Mouse (Mus musculus): ENCODE measurements at regions not wholly inside any gene's neighbourhood (a gene's known extent, or its start where the extent isn't known, plus 50 kb on each side); places are given as distances from the start of the nearest gene placed in this dataset.

GRCm38 (mm10) chr3:102386091-102386490 lies 83.6 kb upstream of the Ngf start:
- DNase-seq (ENCODE audit: low spot score): no peak

- DNase-seq (ENCODE audit: low spot score): no peak
Measured at GRCm38 (mm10) chr3:102384596-102384995, 85.1 kb upstream of the Ngf start.

DNA sequence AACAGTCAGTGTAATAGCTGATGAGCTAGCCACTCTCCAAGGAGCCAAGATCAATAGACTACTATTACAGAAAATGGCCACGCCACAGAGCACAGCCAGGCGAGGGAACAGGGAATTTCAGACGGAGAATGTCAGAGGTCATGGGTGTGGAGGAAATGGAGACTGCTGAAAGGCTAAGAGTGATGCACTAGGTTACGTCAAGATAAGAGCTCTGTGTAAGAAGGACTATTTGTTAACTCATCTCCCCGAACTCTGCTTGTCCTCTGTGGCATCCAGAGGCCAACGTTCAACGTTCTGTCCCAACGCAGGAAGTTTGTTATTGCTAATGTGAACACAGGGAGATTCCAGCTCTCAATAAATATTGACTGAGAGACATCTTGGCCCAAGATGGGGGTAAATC lies 86.0 kb upstream of the Ngf start:
- no peak for DNase-seq (ENCODE audit: low spot score)

- DNase-seq (ENCODE audit: low spot score): no peak
Measured at GRCm38 (mm10) chr3:102381683-102382082, 88.0 kb upstream of the Ngf start.

- DNase-seq (ENCODE audit: low spot score): no peak
Measured at GRCm38 (mm10) chr3:102374381-102375060, 95.2 kb upstream of the Ngf start.

GRCm38 (mm10) chr3:102372205-102372899 lies 97.4 kb upstream of the Ngf start:
- no peak for DNase-seq (ENCODE audit: low spot score)

- no peak for DNase-seq (ENCODE audit: low spot score)
Measured at GRCm38 (mm10) chr3:102366188-102366587, 103.5 kb upstream of the Ngf start.

DNA sequence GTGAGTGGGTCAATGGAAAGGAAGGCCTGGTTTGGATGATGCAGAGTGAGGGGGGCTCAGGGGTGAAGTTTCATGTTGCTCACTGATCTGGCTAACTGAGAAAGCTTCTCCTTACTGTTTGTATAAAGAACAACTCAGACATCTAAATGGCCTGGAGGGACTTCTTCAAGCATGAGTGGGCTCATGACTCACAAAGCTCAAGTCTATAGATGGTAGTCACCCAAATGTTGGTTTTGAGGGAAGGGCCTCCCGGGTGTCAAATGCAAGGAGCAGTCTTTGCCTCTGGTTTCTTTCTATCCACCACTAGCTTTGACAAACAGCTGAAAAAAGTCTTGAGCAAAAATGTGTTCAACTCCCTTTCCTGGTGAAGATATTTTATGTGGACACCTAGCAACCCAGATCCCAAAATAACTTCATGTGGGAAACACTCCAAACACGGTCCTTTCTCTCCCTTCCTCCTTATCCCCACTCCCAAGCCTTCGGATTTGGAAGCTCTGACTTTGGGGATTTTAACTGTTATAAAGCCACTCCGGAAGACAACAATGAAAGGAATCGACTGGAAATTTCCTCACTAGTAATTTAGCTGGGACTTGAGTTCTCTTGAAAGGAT lies 105.3 kb upstream of the Ngf start:
- DNase-seq (ENCODE audit: low spot score): no peak

- no peak for DNase-seq (ENCODE audit: low spot score)
Measured at GRCm38 (mm10) chr3:102360732-102361280, 108.9 kb upstream of the Ngf start.

DNA sequence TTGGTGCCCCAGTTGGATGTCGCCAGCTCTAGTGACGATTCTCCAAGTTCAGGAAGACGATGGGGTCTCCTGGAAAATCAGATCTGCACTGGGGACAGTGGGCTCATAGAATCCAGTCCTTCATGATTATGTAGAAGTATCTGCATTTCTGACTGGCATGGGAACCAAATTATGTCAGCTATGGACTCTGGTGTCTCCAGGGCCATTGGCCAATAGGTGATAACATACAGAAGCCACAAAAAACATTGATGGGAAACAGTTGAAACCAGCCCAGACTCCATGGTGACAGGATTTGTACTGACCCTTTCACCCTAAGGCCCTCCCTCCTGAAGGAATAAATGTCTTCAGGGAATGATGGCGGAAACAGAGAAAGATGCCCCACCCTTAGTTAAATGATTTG lies 110.9 kb upstream of the Ngf start:
- no peak for DNase-seq (ENCODE audit: low spot score)

GRCm38 (mm10) chr3:102357062-102357610 lies 112.6 kb upstream of the Ngf start:
- no peak for DNase-seq (ENCODE audit: low spot score)

GRCm38 (mm10) chr3:102355352-102355751 lies 114.4 kb upstream of the Ngf start:
- no peak for DNase-seq (ENCODE audit: low spot score)

- DNase-seq (ENCODE audit: low spot score): no peak
Measured at GRCm38 (mm10) chr3:102354771-102355170, 114.9 kb upstream of the Ngf start.

- no peak for DNase-seq (ENCODE audit: low spot score)
Measured at GRCm38 (mm10) chr3:102353277-102353900, 116.3 kb upstream of the Ngf start.

DNA sequence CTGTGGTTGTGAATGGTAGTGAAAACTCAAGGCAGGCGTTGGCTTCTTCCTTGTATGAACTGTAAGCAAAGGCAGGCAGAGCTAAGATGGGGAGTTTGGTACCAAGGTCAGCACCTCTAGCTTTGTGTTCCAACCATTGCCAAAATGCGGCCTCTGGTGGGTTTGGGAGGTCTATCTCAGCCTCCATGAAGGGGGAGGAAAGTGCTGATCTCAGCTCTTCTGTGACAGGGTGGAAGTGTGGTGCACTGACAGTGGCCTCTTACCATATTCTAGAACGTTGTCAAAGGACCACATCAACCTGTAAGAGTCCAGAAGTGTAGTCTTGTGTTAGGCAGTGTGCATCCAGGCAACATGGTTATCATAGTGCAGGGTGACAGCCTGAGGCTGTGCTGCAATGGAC lies 123.6 kb upstream of the Ngf start:
- no peak for DNase-seq (ENCODE audit: low spot score)

DNA sequence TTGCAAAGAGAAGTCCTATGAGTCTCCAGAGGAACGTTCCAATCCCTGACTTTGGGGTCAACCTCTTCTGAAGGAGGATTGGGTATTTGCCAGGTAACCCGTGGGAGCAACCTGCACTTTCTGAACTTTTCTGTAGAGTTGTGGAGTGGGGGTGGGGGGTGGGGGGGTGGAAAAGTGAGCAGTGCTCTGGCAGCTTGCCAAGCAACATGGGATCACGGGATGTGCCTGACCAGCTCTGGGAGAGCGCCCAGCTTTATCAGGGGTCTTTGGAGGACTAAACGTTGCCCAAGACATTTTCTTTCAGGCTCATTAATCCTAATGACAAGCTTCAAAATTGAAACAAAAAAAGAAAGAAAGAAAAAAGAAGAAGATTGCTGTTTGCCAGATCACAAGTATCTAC lies 124.4 kb upstream of the Ngf start:
- DNase-seq (ENCODE audit: low spot score): no peak

GRCm38 (mm10) chr3:102340731-102341130 lies 129.0 kb upstream of the Ngf start:
- no peak for DNase-seq (ENCODE audit: low spot score)

DNA sequence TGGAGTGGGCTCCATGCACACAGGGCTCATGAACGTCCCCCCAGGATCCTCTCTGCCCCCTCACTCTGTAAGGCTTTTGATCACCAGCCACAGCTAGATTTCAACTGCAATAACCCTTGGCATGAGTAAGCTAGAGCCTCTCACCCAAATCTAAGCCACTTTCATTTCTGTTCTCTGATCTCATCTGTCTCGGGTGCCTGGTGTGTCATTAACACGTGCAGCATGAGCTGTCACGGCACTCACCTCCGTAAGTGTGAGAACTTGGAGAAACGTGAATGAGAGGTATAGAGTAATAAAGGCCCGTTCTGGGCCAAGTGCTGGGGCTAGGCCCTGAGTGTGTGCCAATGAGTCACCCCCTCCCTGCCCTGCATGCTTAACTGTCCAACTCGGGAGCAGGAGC lies 131.8 kb upstream of the Ngf start:
- DNase-seq (ENCODE audit: low spot score): no peak

GRCm38 (mm10) chr3:102336184-102336583 lies 131.7 kb upstream of the Vangl1 start:
- DNase-seq (ENCODE audit: low spot score): no peak

DNA sequence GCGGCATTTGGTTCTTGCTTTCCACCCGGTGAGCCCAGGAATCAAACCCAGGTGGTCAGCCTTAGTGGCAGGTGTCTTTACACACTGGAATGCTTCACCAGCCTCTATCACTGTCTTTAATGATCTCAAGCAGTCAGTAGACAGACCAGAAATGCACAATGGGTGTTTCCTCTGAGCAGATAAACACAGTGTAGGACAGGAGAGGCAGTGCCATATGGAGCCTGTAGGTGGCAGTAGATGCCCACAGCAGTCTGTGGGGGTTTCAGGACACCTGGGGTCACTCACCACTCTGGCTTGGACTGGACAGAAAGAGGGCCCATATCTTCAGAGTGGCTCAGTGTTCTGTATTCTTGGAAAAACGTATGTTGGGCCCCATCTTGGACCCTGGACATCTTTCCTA lies 130.7 kb upstream of the Vangl1 start:
- DNase-seq (ENCODE audit: low spot score): peak; percentile 55

DNA sequence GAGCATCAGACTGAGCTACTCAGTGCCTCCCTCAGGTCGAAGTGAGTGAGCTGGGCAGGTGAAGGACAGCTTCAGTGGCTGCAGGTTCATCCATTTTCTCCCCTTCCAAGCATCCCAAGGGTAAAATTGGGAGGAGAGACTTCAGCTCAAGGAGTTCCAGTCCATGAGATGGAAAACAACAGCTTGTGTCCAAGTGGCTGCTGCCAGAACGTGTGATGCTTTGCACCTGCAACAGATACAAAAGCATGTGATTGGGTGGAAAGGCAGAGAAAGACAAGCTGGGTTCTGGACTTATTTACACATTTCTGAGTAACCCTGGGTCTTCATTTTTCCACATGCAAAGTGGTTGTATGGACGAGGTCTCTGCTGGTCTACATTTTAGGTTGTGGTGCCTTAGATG lies 127.7 kb upstream of the Vangl1 start:
- no peak for DNase-seq (ENCODE audit: low spot score)

DNA sequence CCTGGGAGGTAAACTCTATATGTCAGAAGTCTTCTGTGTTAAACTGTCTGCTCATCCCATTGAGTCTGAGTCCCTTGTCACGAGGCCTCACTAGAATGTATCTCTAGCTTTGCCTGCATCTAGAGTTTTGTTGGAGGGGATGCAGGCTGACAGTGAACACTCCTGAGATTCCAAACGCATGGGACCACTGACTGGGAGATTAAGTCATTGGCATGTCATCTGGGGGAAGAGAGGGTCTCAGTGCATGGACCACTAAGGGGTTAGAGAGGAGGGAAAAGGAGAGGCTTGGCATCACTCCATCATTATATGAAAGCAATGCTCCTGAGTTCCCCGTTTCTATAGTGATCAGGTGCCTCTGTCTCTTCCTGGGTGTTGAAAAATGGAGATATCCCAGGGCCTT lies 114.8 kb upstream of the Vangl1 start:
- no peak for DNase-seq (ENCODE audit: low spot score)
